Mouse (Mus musculus) heart, postnatal 14 days (tissue): ENCODE results near the gene Asgr1. TPM values are rescaled to one million over a fixed set of nuclear protein-coding genes. Genes with fewer than 3 reads are reported as not detected.

Source experiments
- microRNA-seq, 2 experiments: library from miRNA; unstranded; fragments of <30 nt; microRNA quantifications; one replicate each; pipeline ENCODE4 v1.2.0; 2021 to 2022
- total RNA-seq, 2 experiments: library from RNA; stranded (reverse); gene quantifications; 2 replicates each; pipeline ENCODE4 v1.2.3; 2021

Gene Asgr1
- total RNA-seq, 2 experiments from 2014 or later = not detected

Small RNA genes within 50 kb of the gene (microRNA-seq; reads per million reads assigned to microRNA genes)
- gene Mir324 = 2,686 to 11,995 reads per million in 2 experiments

Other genes with a start within 250 kb of the Asgr1 start
- under 1 TPM; 0.54 to 0.65 TPM for gene Tmem102, start 248.5 kb upstream of the Asgr1 start, total RNA-seq
- not detected for gene Gm39566, start 238.8 kb upstream of the Asgr1 start, total RNA-seq
- gene Spem2, start 235.6 kb upstream of the Asgr1 start, total RNA-seq = not detected
- gene Spem1, start 231.9 kb upstream of the Asgr1 start, total RNA-seq = not detected
- 10 to 100 TPM in 1 of 2 experiments, 1 to 10 TPM in 1; 7.9 to 10.4 TPM for gene Nlgn2, start 216.3 kb upstream of the Asgr1 start, total RNA-seq
- 100 to 1,000 TPM; 134 to 138 TPM for gene Tmem256, start 215.6 kb upstream of the Asgr1 start, total RNA-seq
- 10 to 100 TPM; 34.0 to 35.9 TPM for gene Plscr3, start 207.7 kb upstream of the Asgr1 start, total RNA-seq
- gene Tnk1, start 195.4 kb upstream of the Asgr1 start, total RNA-seq = under 1 TPM in 1 of 2 experiments, not detected in 1; 0.24 TPM
- gene Tmem95, start 176.1 kb upstream of the Asgr1 start, total RNA-seq = not detected
- gene Kctd11, start 172.7 kb upstream of the Asgr1 start, total RNA-seq = 1 to 10 TPM; 3.1 to 3.8 TPM
- gene Acap1, start 158.5 kb upstream of the Asgr1 start, total RNA-seq = 1 to 10 TPM; 2.3 to 6.8 TPM
- 1 to 10 TPM in 1 of 2 experiments, under 1 TPM in 1; 0.95 to 1.1 TPM for gene 2810408A11Rik, start 153.1 kb upstream of the Asgr1 start, total RNA-seq
- 10 to 100 TPM; 43.5 to 45.8 TPM for gene Neurl4, start 153.0 kb upstream of the Asgr1 start, total RNA-seq
- gene Gps2, start 140.2 kb upstream of the Asgr1 start, total RNA-seq = 10 to 100 TPM; 28.8 to 30.6 TPM
- 100 to 1,000 TPM; 434 to 455 TPM for gene Eif5a, start 132.1 kb upstream of the Asgr1 start, total RNA-seq
- 10 to 100 TPM; 14.4 to 21.8 TPM for gene Ybx2, start 118.3 kb upstream of the Asgr1 start, total RNA-seq
- gene Slc2a4, start 105.9 kb upstream of the Asgr1 start, total RNA-seq = 100 to 1,000 TPM; 206 to 234 TPM
- under 1 TPM in 1 of 2 experiments, not detected in 1; 0.48 TPM for gene Cldn7, start 89.3 kb upstream of the Asgr1 start, total RNA-seq
- gene Ctdnep1, start 72.9 kb upstream of the Asgr1 start, total RNA-seq = 100 to 1,000 TPM; 143 to 147 TPM
- 10 to 100 TPM; 52.4 to 59.0 TPM for gene Elp5, start 71.6 kb upstream of the Asgr1 start, total RNA-seq
- 100 to 1,000 TPM; 249 to 257 TPM for gene Gabarap, start 62.9 kb upstream of the Asgr1 start, total RNA-seq
- 10 to 100 TPM; 27.4 to 31.5 TPM for gene Phf23, start 58.3 kb upstream of the Asgr1 start, total RNA-seq
- gene Dvl2, start 53.5 kb upstream of the Asgr1 start, total RNA-seq = 1 to 10 TPM; 7.2 to 9.2 TPM
- 1,000 to 10,000 TPM; 1,350 to 1,353 TPM for gene Acadvl, start 38.7 kb upstream of the Asgr1 start, total RNA-seq
- gene Dlg4, start 37.1 kb upstream of the Asgr1 start, total RNA-seq = 10 to 100 TPM; 10.4 to 11.2 TPM
- under 1 TPM in 1 of 2 experiments, not detected in 1; 0.45 TPM for gene Asgr2, start 38.6 kb downstream of the Asgr1 start, total RNA-seq
- 1 to 10 TPM; 2.2 to 2.7 TPM for gene Mgl2, start 76.2 kb downstream of the Asgr1 start, total RNA-seq
- gene Clec10a, start 102.1 kb downstream of the Asgr1 start, total RNA-seq = 1 to 10 TPM; 1.7 to 2.2 TPM
- gene Slc16a11, start 158.7 kb downstream of the Asgr1 start, total RNA-seq = under 1 TPM; 0.76 to 0.90 TPM
- gene Slc16a13, start 167.0 kb downstream of the Asgr1 start, total RNA-seq = 1 to 10 TPM; 4.2 to 5.8 TPM
- gene Bcl6b, start 175.7 kb downstream of the Asgr1 start, total RNA-seq = 10 to 100 TPM; 26.1 to 32.5 TPM
- 10 to 100 TPM; 34.7 to 38.4 TPM for gene 0610010K14Rik, start 183.8 kb downstream of the Asgr1 start, total RNA-seq
- 1 to 10 TPM; 3.1 to 3.2 TPM for gene Gm21988, start 185.7 kb downstream of the Asgr1 start, total RNA-seq
- 10 to 100 TPM; 89.0 to 96.3 TPM for gene Rnasek, start 185.8 kb downstream of the Asgr1 start, total RNA-seq
- gene Alox12, start 201.3 kb downstream of the Asgr1 start, total RNA-seq = 1 to 10 TPM; 2.7 to 3.1 TPM